Mouse (Mus musculus) kidney, adult 11 months (tissue): ENCODE data around the gene Pcgf6.
"Not testable (repeated sequence)": the region's sequence is repeated elsewhere in the genome, so short reads cannot be mapped to it uniquely, and the experiment has no call there.

Experiments used
- DNase-seq: peaks from one replicate; pipeline ENCODE4 v3.0.0; 2022

Gene Pcgf6

GRCm38 (mm10) chr19:47024954-47025353, 25.8 kb downstream of the Pcgf6 start:
- DNase-seq, result no peak

- DNase-seq, result no peak
Observed at GRCm38 (mm10) chr19:47023546-47023945, 27.2 kb downstream of the Pcgf6 start.

GRCm38 (mm10) chr19:47022709-47023108, 28.0 kb downstream of the Pcgf6 start:
- no peak for DNase-seq

GRCm38 (mm10) chr19:47019326-47019725, 31.4 kb downstream of the Pcgf6 start:
- no peak for DNase-seq

GRCm38 (mm10) chr19:47018330-47018729, 32.4 kb downstream of the Pcgf6 start:
- no peak for DNase-seq

GRCm38 (mm10) chr19:47017831-47018230, 32.9 kb downstream of the Pcgf6 start:
- no peak for DNase-seq

GRCm38 (mm10) chr19:47016487-47016886, 34.2 kb downstream of the Pcgf6 start:
- peak; percentile 54 for DNase-seq

- DNase-seq, result no peak
Observed at GRCm38 (mm10) chr19:47015965-47016364, 34.7 kb downstream of the Pcgf6 start.

GRCm38 (mm10) chr19:47015396-47015795, 35.3 kb downstream of the Pcgf6 start:
- DNase-seq, result no peak

- no peak for DNase-seq
Observed at GRCm38 (mm10) chr19:47014447-47015381, 36.0 kb downstream of the Pcgf6 start, which contains the start of the genes Ina and Nt5c2. Ina (plus strand) TSS chr19:47014698. Nt5c2 (minus strand) TSS chr19:47015153.

- DNase-seq, result no peak
Observed at GRCm38 (mm10) chr19:47014159-47014446, 36.6 kb downstream of the Pcgf6 start.

GRCm38 (mm10) chr19:47013340-47014158, 37.2 kb downstream of the Pcgf6 start:
- DNase-seq, result no peak

GRCm38 (mm10) chr19:47012521-47013130, 38.1 kb downstream of the Pcgf6 start:
- no peak for DNase-seq

- no peak for DNase-seq
Observed at GRCm38 (mm10) chr19:47009943-47010342, 40.8 kb downstream of the Pcgf6 start.

GRCm38 (mm10) chr19:47009420-47009819, 41.3 kb downstream of the Pcgf6 start:
- DNase-seq, result no peak

GRCm38 (mm10) chr19:47006321-47006720, 44.4 kb downstream of the Pcgf6 start:
- DNase-seq, result no peak

GRCm38 (mm10) chr19:47005873-47006272, 44.8 kb downstream of the Pcgf6 start:
- no peak for DNase-seq

GRCm38 (mm10) chr19:47003742-47004511, 46.8 kb downstream of the Pcgf6 start:
- no peak for DNase-seq

GRCm38 (mm10) chr19:47000357-47000756, 50.3 kb downstream of the Pcgf6 start:
- DNase-seq, result not testable (repeated sequence)

- no peak for DNase-seq
Observed at GRCm38 (mm10) chr19:46999753-47000152, 51.0 kb downstream of the Pcgf6 start.

GRCm38 (mm10) chr19:46998953-46999352, 51.8 kb downstream of the Pcgf6 start:
- DNase-seq, result no peak

- no peak for DNase-seq
Observed at GRCm38 (mm10) chr19:46998168-46998870, 52.4 kb downstream of the Pcgf6 start.
